In genomic region chr5:25871342-25872023, GRCm38 (mm10) we compare ENCODE assay signal across 18 mouse cellular contexts.
DNase-seq lines count a peak whose midpoint lies in the region; ATAC-seq and TF ChIP-seq lines count a peak whose summit lies in the region.
"Had no signal": no experiment of that assay in that cellular context is flagged by ENCODE, and none has a peak within 500 bp of the region (broad histone marks: within the 10 kb centered on the region; RNA-seq: fewer than 3 reads in every experiment).

No protein-coding gene starts in this region.

- H3K36me3 ChIP-seq in embryonic facial prominence, embryonic 14.5 days (ENCODE audit: control insufficient read depth, insufficient read depth, low read length): no peaks in the 10 kb centered on the region
- no peaks in the 10 kb centered on the region for H3K36me3 ChIP-seq in embryonic facial prominence, embryonic 10.5 days (replicated peaks)
- no peaks in the 10 kb centered on the region for H3K36me3 ChIP-seq in megakaryocyte, embryonic 14.5 days (replicated peaks; ENCODE audit: low read length)
- H3K36me3 ChIP-seq in forebrain, postnatal 0 days (ENCODE audit: insufficient read depth): no peaks in the 10 kb centered on the region
- H3K36me3 ChIP-seq: embryonic facial prominence, embryonic 13.5 days; heart, embryonic 13.5 days; kidney, embryonic 15.5 days; neural tube, embryonic 13.5 days had no signal

- H3K9ac ChIP-seq in embryonic facial prominence, embryonic 14.5 days (ENCODE audit: low read depth, low read length): no peak overlapping the region
- no peak overlapping the region for H3K9ac ChIP-seq in forebrain, postnatal 0 days
- H3K9ac ChIP-seq: embryonic facial prominence, embryonic 13.5 days; heart, embryonic 13.5 days; kidney, embryonic 15.5 days; neural tube, embryonic 13.5 days had no signal

- H3K4me3 ChIP-seq in embryonic facial prominence, embryonic 14.5 days (ENCODE audit: low read depth, low read length): no peak overlapping the region
- no peak overlapping the region for H3K4me3 ChIP-seq in embryonic facial prominence, embryonic 10.5 days
- H3K4me3 ChIP-seq in megakaryocyte, embryonic 14.5 days (replicated peaks): peak overlapping the region; percentile 18
- H3K4me3 ChIP-seq in forebrain, postnatal 0 days (ENCODE audit: low read depth, low read length): no peak overlapping the region
- H3K4me3 ChIP-seq: embryonic facial prominence, embryonic 13.5 days; heart, embryonic 13.5 days; kidney, embryonic 15.5 days; neural tube, embryonic 13.5 days had no signal

- H3K9me3 ChIP-seq in embryonic facial prominence, embryonic 14.5 days (ENCODE audit: control insufficient read depth, low read length): no peaks in the 10 kb centered on the region
- H3K9me3 ChIP-seq in embryonic facial prominence, embryonic 10.5 days: peaks cover 4% of the 10 kb centered on the region
- peaks cover 7% of the 10 kb centered on the region for H3K9me3 ChIP-seq in megakaryocyte, embryonic 14.5 days
- no peaks in the 10 kb centered on the region for H3K9me3 ChIP-seq in forebrain, postnatal 0 days (ENCODE audit: low read length)
- H3K9me3 ChIP-seq: embryonic facial prominence, embryonic 13.5 days; heart, embryonic 13.5 days; kidney, embryonic 15.5 days; neural tube, embryonic 13.5 days had no signal

- 83% methylated on average over 12 of the region's 12 CpGs for WGBS in embryonic facial prominence, embryonic 14.5 days
- 92% methylated on average over 12 of the region's 12 CpGs for WGBS in embryonic facial prominence, embryonic 10.5 days
- WGBS in forebrain, postnatal 0 days: 53% methylated on average over 12 of the region's 12 CpGs

- no peaks in the 10 kb centered on the region for H3K27me3 ChIP-seq in embryonic facial prominence, embryonic 14.5 days (replicated peaks; ENCODE audit: control insufficient read depth, insufficient read depth, low read length)
- no peaks in the 10 kb centered on the region for H3K27me3 ChIP-seq in embryonic facial prominence, embryonic 10.5 days (replicated peaks; ENCODE audit: low read depth, poor library complexity, severe bottlenecking)
- peaks cover 5% of the 10 kb centered on the region for H3K27me3 ChIP-seq in megakaryocyte, embryonic 14.5 days (replicated peaks)
- H3K27me3 ChIP-seq in forebrain, postnatal 0 days (ENCODE audit: insufficient read depth, low read length): no peaks in the 10 kb centered on the region
- H3K27me3 ChIP-seq: embryonic facial prominence, embryonic 13.5 days; heart, embryonic 13.5 days; kidney, embryonic 15.5 days; neural tube, embryonic 13.5 days; Patski had no signal

- ATAC-seq in embryonic facial prominence, embryonic 14.5 days (ENCODE audit: low read depth): no peak
- ATAC-seq in megakaryocyte, adult 5-6 weeks (ENCODE audit: poor library complexity, severe bottlenecking): no peak
- ATAC-seq in forebrain, postnatal 0 days: peak; percentile 58
- ATAC-seq: activated CD4-positive, CD25-positive, alpha-beta regulatory T cell, adult 4 months; Patski had no signal

- no peak for TF ChIP-seq CTCF in brain, embryonic 14.5 days (IDR thresholded peaks at IDR 0.05; ENCODE audit: borderline replicate concordance, extremely low read depth, insufficient read depth, insufficient read length)
- TF ChIP-seq CTCF in forebrain, postnatal 0 days (IDR thresholded peaks at IDR 0.05; ENCODE audit: low read depth): no peak

- DNase-seq in embryonic facial prominence, embryonic 14.5 days (ENCODE audit: low spot score): peak; percentile 45
- DNase-seq in embryonic facial prominence, embryonic 10.5 days (ENCODE audit: low spot score): no peak
- peak; percentile 86 for DNase-seq in brain, embryonic 14.5 days (ENCODE audit: low read depth)
- DNase-seq in forebrain, postnatal 0 days: peak; percentile 41
- no peak for DNase-seq in liver
- DNase-seq: cerebellum, adult 8-10 months; heart, postnatal 36 days; lung, adult 18-20 months; lung, postnatal 36 days; thymus, adult 2 months had no signal

- H3K4me1 ChIP-seq in embryonic facial prominence, embryonic 14.5 days (ENCODE audit: control insufficient read depth, insufficient read depth, low read length): no peaks in the 10 kb centered on the region
- no peaks in the 10 kb centered on the region for H3K4me1 ChIP-seq in embryonic facial prominence, embryonic 10.5 days
- no peaks in the 10 kb centered on the region for H3K4me1 ChIP-seq in megakaryocyte, embryonic 14.5 days
- H3K4me1 ChIP-seq in forebrain, postnatal 0 days (ENCODE audit: insufficient read depth): no peaks in the 10 kb centered on the region
- H3K4me1 ChIP-seq: embryonic facial prominence, embryonic 13.5 days had no signal

- H3K27ac ChIP-seq in embryonic facial prominence, embryonic 14.5 days (replicated peaks; ENCODE audit: low read depth, low read length): no peak overlapping the region
- no peak overlapping the region for H3K27ac ChIP-seq in embryonic facial prominence, embryonic 10.5 days (replicated peaks)
- no peak overlapping the region for H3K27ac ChIP-seq in forebrain, postnatal 0 days (ENCODE audit: low read depth, low read length)
- H3K27ac ChIP-seq: embryonic facial prominence, embryonic 13.5 days; heart, embryonic 13.5 days; kidney, embryonic 15.5 days; neural tube, embryonic 13.5 days had no signal

- H3K4me2 ChIP-seq in embryonic facial prominence, embryonic 14.5 days (ENCODE audit: low read depth, low read length): no peak overlapping the region
- no peak overlapping the region for H3K4me2 ChIP-seq in forebrain, postnatal 0 days (ENCODE audit: low read depth)
- H3K4me2 ChIP-seq: embryonic facial prominence, embryonic 13.5 days; heart, embryonic 13.5 days; kidney, embryonic 15.5 days; neural tube, embryonic 13.5 days had no signal

- TF ChIP-seq POLR2A in brain, embryonic 14.5 days (IDR thresholded peaks at IDR 0.05; ENCODE audit: borderline replicate concordance, extremely low read depth, insufficient read depth, insufficient read length, poor library complexity, severe bottlenecking): no peak

Comparison
In these comparisons a context has a peak if more than half of its experiments do, and no peak if none do; other contexts are left out.
1. DNase-seq: peak in embryonic facial prominence, embryonic 14.5 days (single experiment), brain, embryonic 14.5 days (single experiment) and forebrain, postnatal 0 days (single experiment); none in embryonic facial prominence, embryonic 10.5 days (single experiment) and liver (single experiment).